Mouse (Mus musculus): ENCODE measurements around the gene Wasf1.

Wasf1 gene

GRCm38 (mm10) chr10:40889146-40889545 lies 5.9 kb downstream of the Wasf1 start:
- DNase-seq (ENCODE audit: low spot score in 2 of 2): no peak

- DNase-seq (ENCODE audit: low spot score in 2 of 2): no peak
Measured at GRCm38 (mm10) chr10:40895765-40896164, 12.5 kb downstream of the Wasf1 start.

GRCm38 (mm10) chr10:40896656-40897055 lies 13.4 kb downstream of the Wasf1 start:
- no peak for DNase-seq (ENCODE audit: low spot score in 2 of 2)

- DNase-seq (ENCODE audit: low spot score in 2 of 2): no peak
Measured at GRCm38 (mm10) chr10:40901786-40902185, 18.5 kb downstream of the Wasf1 start.

GRCm38 (mm10) chr10:40906131-40906530 lies 22.9 kb downstream of the Wasf1 start:
- no peak for DNase-seq (ENCODE audit: low spot score in 2 of 2)

GRCm38 (mm10) chr10:40906802-40907201 lies 23.5 kb downstream of the Wasf1 start:
- no peak for DNase-seq (ENCODE audit: low spot score in 2 of 2)

- DNase-seq (ENCODE audit: low spot score in 2 of 2): no peak
Measured at GRCm38 (mm10) chr10:40908580-40908979, 25.3 kb downstream of the Wasf1 start.

GRCm38 (mm10) chr10:40910811-40911210 lies 27.5 kb downstream of the Wasf1 start:
- no peak for DNase-seq (ENCODE audit: low spot score in 2 of 2)

- no peak for DNase-seq (ENCODE audit: low spot score in 2 of 2)
Measured at GRCm38 (mm10) chr10:40915240-40915639, 32.0 kb downstream of the Wasf1 start.

- DNase-seq (ENCODE audit: low spot score in 2 of 2): no peak
Measured at GRCm38 (mm10) chr10:40918669-40919440, 35.6 kb downstream of the Wasf1 start.

- no peak for DNase-seq (ENCODE audit: low spot score in 2 of 2)
Measured at GRCm38 (mm10) chr10:40919464-40919863, 36.2 kb downstream of the Wasf1 start.

GRCm38 (mm10) chr10:40932995-40933394 lies 49.7 kb downstream of the Wasf1 start:
- DNase-seq (ENCODE audit: low spot score in 2 of 2): no peak

GRCm38 (mm10) chr10:40936160-40936726 lies 53.0 kb downstream of the Wasf1 start:
- no peak for DNase-seq (ENCODE audit: low spot score in 2 of 2)

GRCm38 (mm10) chr10:40937569-40937968 lies 54.3 kb downstream of the Wasf1 start:
- no peak for DNase-seq (ENCODE audit: low spot score in 2 of 2)

GRCm38 (mm10) chr10:40942688-40943087 lies 59.4 kb downstream of the Wasf1 start:
- DNase-seq (ENCODE audit: low spot score in 2 of 2): no peak

GRCm38 (mm10) chr10:40950176-40950575 lies 66.9 kb downstream of the Wasf1 start:
- DNase-seq (ENCODE audit: low spot score in 2 of 2): no peak

- peak in 1 of 2 experiments; percentile 65 for DNase-seq (ENCODE audit: low spot score in 2 of 2)
Measured at GRCm38 (mm10) chr10:40956206-40956605, 72.9 kb downstream of the Wasf1 start.

- no peak for DNase-seq (ENCODE audit: low spot score in 2 of 2)
Measured at GRCm38 (mm10) chr10:40961365-40961764, 78.1 kb downstream of the Wasf1 start.

GRCm38 (mm10) chr10:40962008-40962407 lies 78.7 kb downstream of the Wasf1 start:
- no peak for DNase-seq (ENCODE audit: low spot score in 2 of 2)

- peak; percentile 66 to 74 for DNase-seq (ENCODE audit: low spot score in 2 of 2)
Measured at GRCm38 (mm10) chr10:40964546-40964945, 81.3 kb downstream of the Wasf1 start.

GRCm38 (mm10) chr10:40968551-40968950 lies 85.3 kb downstream of the Wasf1 start:
- DNase-seq (ENCODE audit: low spot score in 2 of 2): no peak

GRCm38 (mm10) chr10:40969372-40970033 lies 86.2 kb downstream of the Wasf1 start:
- DNase-seq (ENCODE audit: low spot score in 2 of 2): peak; percentile 58 to 62

Data from right cerebral cortex, postnatal 10 days (tissue).